Mouse (Mus musculus): ENCODE measurements around the gene Olig2. TPM values are rescaled to one million over a fixed set of nuclear protein-coding genes. Genes with fewer than 3 reads are reported as not detected.

The Olig2 gene
- polyA plus RNA-seq, 1 experiment: not detected

- peaks cover 82% of the 10 kb centered on the region for H3K27me3 ChIP-seq (ENCODE audit: control insufficient read depth, insufficient read depth, low read length)
- no peak overlapping the region for H3K4me3 ChIP-seq (ENCODE audit: low read depth, low read length)
- WGBS: 3% methylated on average over 85 of the region's 85 CpGs
- H3K36me3 ChIP-seq (ENCODE audit: control insufficient read depth, insufficient read depth, low read length): no peaks in the 10 kb centered on the region
- H3K4me1 ChIP-seq (ENCODE audit: control insufficient read depth, insufficient read depth, insufficient read length, low read length): peaks cover 3% of the 10 kb centered on the region; the same call in 1 of the 2 replicates
- TF ChIP-seq CTCF (IDR thresholded peaks at IDR 0.05; ENCODE audit: extremely low read depth, insufficient read length, insufficient replicate concordance, low read depth, low read length): no peak
- H3K27ac ChIP-seq (ENCODE audit: insufficient read depth, low read depth, low read length): no peak overlapping the region
These were observed 1.9 kb downstream of the Olig2 start for GRCm38 (mm10) chr16:91226883-91227759.

DNA sequence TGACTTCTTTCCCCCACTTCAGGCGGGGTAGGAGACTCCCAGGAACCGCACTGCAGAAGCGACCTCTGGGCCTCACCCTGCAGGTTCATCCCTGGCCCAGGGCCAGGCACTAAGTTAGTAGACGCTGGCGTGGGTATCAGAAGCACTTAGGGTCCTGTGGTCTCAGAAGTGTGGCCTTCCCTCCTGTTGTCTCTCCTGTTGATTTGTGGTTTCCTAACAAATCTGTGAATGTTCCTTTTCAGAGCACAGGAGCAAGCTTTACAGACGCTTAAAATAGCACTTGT, 2.4 kb downstream of the Olig2 start:
- H3K27ac ChIP-seq (ENCODE audit: insufficient read depth, low read depth, low read length): no peak overlapping the region
- peaks cover 3% of the 10 kb centered on the region; the same call in 1 of the 2 replicates for H3K4me1 ChIP-seq (ENCODE audit: control insufficient read depth, insufficient read depth, insufficient read length, low read length)
- H3K4me3 ChIP-seq (ENCODE audit: low read depth, low read length): no peak overlapping the region
- TF ChIP-seq CTCF (IDR thresholded peaks at IDR 0.05; ENCODE audit: extremely low read depth, insufficient read length, insufficient replicate concordance, low read depth, low read length): no peak
- H3K27me3 ChIP-seq (ENCODE audit: control insufficient read depth, insufficient read depth, low read length): peaks cover 82% of the 10 kb centered on the region
- no peaks in the 10 kb centered on the region for H3K36me3 ChIP-seq (ENCODE audit: control insufficient read depth, insufficient read depth, low read length)
- 3% methylated on average over 6 of the region's 6 CpGs for WGBS

GRCm38 (mm10) chr16:91228238-91229071, 3.2 kb downstream of the Olig2 start:
- Histone ChIP-seq H3K4me3 (ENCODE audit: low read depth, low read length) (no peak overlapping the region), H3K27me3 (ENCODE audit: control insufficient read depth, insufficient read depth, low read length) (peaks cover 82% of the 10 kb centered on the region), H3K36me3 (ENCODE audit: control insufficient read depth, insufficient read depth, low read length) (no peaks in the 10 kb centered on the region), H3K27ac (ENCODE audit: insufficient read depth, low read depth, low read length) (no peak overlapping the region), H3K4me1 (ENCODE audit: control insufficient read depth, insufficient read depth, insufficient read length, low read length) (peaks cover 3% of the 10 kb centered on the region; the same call in 1 of the 2 replicates)
- 8% methylated on average over 30 of the region's 30 CpGs for WGBS
- TF ChIP-seq CTCF (IDR thresholded peaks at IDR 0.05; ENCODE audit: extremely low read depth, insufficient read length, insufficient replicate concordance, low read depth, low read length) (no peak), POLR2A (IDR thresholded peaks at IDR 0.05; ENCODE audit: low read depth, low read length) (no peak)

DNA sequence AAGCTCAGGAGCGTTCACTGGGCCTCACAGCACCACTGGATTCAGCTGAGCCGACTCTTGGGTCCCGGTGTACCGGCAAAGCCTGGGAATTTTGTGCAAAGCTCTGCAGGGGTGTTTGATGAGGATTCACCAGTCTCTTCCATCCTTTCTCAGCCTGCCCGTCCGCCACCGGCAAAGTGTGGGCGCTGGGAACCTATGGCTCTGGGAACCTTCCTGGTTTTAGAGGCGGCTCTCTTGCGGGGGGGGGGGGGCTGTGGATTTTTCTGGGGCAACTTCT, 3.8 kb downstream of the Olig2 start:
- no peak overlapping the region for H3K4me3 ChIP-seq (ENCODE audit: low read depth, low read length)
- H3K4me1 ChIP-seq (ENCODE audit: control insufficient read depth, insufficient read depth, insufficient read length, low read length): peaks cover 3% of the 10 kb centered on the region; the same call in 1 of the 2 replicates
- no peak overlapping the region for H3K27ac ChIP-seq (ENCODE audit: insufficient read depth, low read depth, low read length)
- TF ChIP-seq CTCF (IDR thresholded peaks at IDR 0.05; ENCODE audit: extremely low read depth, insufficient read length, insufficient replicate concordance, low read depth, low read length) (no peak), POLR2A (IDR thresholded peaks at IDR 0.05; ENCODE audit: low read depth, low read length) (no peak)
- 6% methylated on average over 10 of the region's 10 CpGs for WGBS
- peaks cover 84% of the 10 kb centered on the region for H3K27me3 ChIP-seq (ENCODE audit: control insufficient read depth, insufficient read depth, low read length)
- H3K36me3 ChIP-seq (ENCODE audit: control insufficient read depth, insufficient read depth, low read length): no peaks in the 10 kb centered on the region

- TF ChIP-seq POLR2A (IDR thresholded peaks at IDR 0.05; ENCODE audit: low read depth, low read length) (no peak), CTCF (IDR thresholded peaks at IDR 0.05; ENCODE audit: extremely low read depth, insufficient read length, insufficient replicate concordance, low read depth, low read length) (no peak)
- Histone ChIP-seq H3K27me3 (ENCODE audit: control insufficient read depth, insufficient read depth, low read length) (peaks cover 81% of the 10 kb centered on the region), H3K4me1 (ENCODE audit: control insufficient read depth, insufficient read depth, insufficient read length, low read length) (peaks cover 3% of the 10 kb centered on the region; the same call in 1 of the 2 replicates), H3K36me3 (ENCODE audit: control insufficient read depth, insufficient read depth, low read length) (no peaks in the 10 kb centered on the region), H3K4me3 (ENCODE audit: low read depth, low read length) (no peak overlapping the region), H3K27ac (ENCODE audit: insufficient read depth, low read depth, low read length) (no peak overlapping the region)
- 25% methylated on average over 8 of the region's 8 CpGs for WGBS
These were observed 4.4 kb downstream of the Olig2 start for GRCm38 (mm10) chr16:91229643-91230042.

- WGBS: 9% methylated on average over 26 of the region's 26 CpGs
- H3K36me3 ChIP-seq (ENCODE audit: control insufficient read depth, insufficient read depth, low read length): no peaks in the 10 kb centered on the region
- H3K27ac ChIP-seq (ENCODE audit: insufficient read depth, low read depth, low read length): no peak overlapping the region
- no peaks in the 10 kb centered on the region for H3K4me1 ChIP-seq (ENCODE audit: control insufficient read depth, insufficient read depth, insufficient read length, low read length)
- no peak for TF ChIP-seq CTCF (IDR thresholded peaks at IDR 0.05; ENCODE audit: extremely low read depth, insufficient read length, insufficient replicate concordance, low read depth, low read length)
- no peak for TF ChIP-seq POLR2A (IDR thresholded peaks at IDR 0.05; ENCODE audit: low read depth, low read length)
- peaks cover 58% of the 10 kb centered on the region for H3K27me3 ChIP-seq (ENCODE audit: control insufficient read depth, insufficient read depth, low read length)
- H3K4me3 ChIP-seq (ENCODE audit: low read depth, low read length): no peak overlapping the region
These were observed 6.7 kb downstream of the Olig2 start for GRCm38 (mm10) chr16:91231781-91232469.
